Mouse (Mus musculus) lung, embryonic 16.5 days (tissue): ENCODE measurements at regions not wholly inside any gene's neighbourhood (a gene's known extent, or its start where the extent isn't known, plus 50 kb on each side); places are given as distances from the start of the nearest gene placed in this dataset.

Source experiments
- ATAC-seq: fragments of 200-750 bp; cut with Nextera tagmentation; 2 replicates; pipeline ENCODE4 v1.8.0; 2017; ENCODE audit warnings: low read depth, mild to moderate bottlenecking, moderate library complexity
- H3K27ac ChIP-seq: fragments of 300-500 bp; sonication (generic); 2 replicates; pipeline ENCODE4 v1.5.1; 2014; ENCODE audit warnings: mild to moderate bottlenecking, control low read depth, low read length
- H3K27me3 ChIP-seq: fragments of 300-500 bp; sonication (generic); 2 replicates; pipeline ENCODE4 v1.6.1; 2014; ENCODE audit warnings: low read depth, low read length, mixed read lengths; ENCODE audit not compliant: control insufficient read depth, insufficient read depth
- H3K36me3 ChIP-seq: fragments of 300-500 bp; sonication (generic); 2 replicates; pipeline ENCODE4 v1.6.1; 2014; ENCODE audit warnings: low read length; ENCODE audit not compliant: control insufficient read depth, insufficient read depth
- H3K4me1 ChIP-seq: fragments of 300-500 bp; sonication (generic); replicated peaks from 2 replicates; pipeline ENCODE4 v1.6.1; 2014; ENCODE audit warnings: low read length, mixed read lengths; ENCODE audit not compliant: control insufficient read depth, insufficient read depth
- H3K4me2 ChIP-seq: fragments of 300-500 bp; sonication (generic); 2 replicates; pipeline ENCODE4 v1.6.1; 2014; ENCODE audit warnings: low read depth, low read length, control low read depth
- H3K4me3 ChIP-seq: fragments of 300-500 bp; sonication (generic); 2 replicates; pipeline ENCODE4 v1.5.1; 2014; ENCODE audit warnings: mild to moderate bottlenecking, low read length, control low read depth
- H3K9ac ChIP-seq: fragments of 300-500 bp; sonication (generic); 2 replicates; pipeline ENCODE4 v1.6.1; 2014; ENCODE audit warnings: low read length, control low read depth
- H3K9me3 ChIP-seq: fragments of 300-500 bp; sonication (generic); 2 replicates; pipeline ENCODE4 v1.6.1; 2016; ENCODE audit warnings: low read length; ENCODE audit not compliant: control insufficient read depth
- WGBS: fragments of 180-500 bp; shearing (Covaris S2); extraction: QIAGEN DNeasy Blood & Tissue Kit; methylation state at CpG from one replicate; pipeline ENCODE4 v1.1.7; 2014; 5-methylcytosine and 5-hydroxymethylcytosine counted together

- no peak for ATAC-seq
- WGBS = 43% methylated on average over 6 of the region's 6 CpGs
- no peaks in the 10 kb centered on the region for H3K36me3 ChIP-seq
- no peak overlapping the region for H3K9ac ChIP-seq
- H3K4me2 ChIP-seq = no peak overlapping the region
- no peak overlapping the region for H3K27ac ChIP-seq
- no peak overlapping the region for H3K4me3 ChIP-seq
- no peaks in the 10 kb centered on the region for H3K27me3 ChIP-seq
- no peaks in the 10 kb centered on the region for H3K9me3 ChIP-seq
- H3K4me1 ChIP-seq = no peaks in the 10 kb centered on the region
Measured at GRCm38 (mm10) chr2:9564487-9565043, 316.5 kb upstream of the 4930412O13Rik start.

DNA sequence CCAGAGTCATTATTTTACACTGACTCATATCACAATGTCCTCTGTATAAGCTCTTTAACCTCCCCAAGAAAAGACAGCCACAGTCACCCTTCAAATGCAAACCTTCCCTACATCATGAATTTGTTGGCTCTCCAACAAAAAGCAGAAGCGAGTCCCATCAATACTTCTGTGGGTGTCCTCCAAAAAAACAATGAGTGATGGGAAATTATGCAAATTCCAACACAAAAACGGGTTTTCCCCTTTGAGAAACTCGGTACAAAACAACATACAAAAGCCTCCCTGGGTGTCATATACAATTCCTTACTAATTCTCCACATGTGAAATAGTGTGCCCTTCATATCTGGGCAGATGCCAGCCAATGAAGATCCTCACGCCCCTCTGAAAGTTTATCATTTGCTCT, 311.8 kb upstream of the 4930412O13Rik start:
- Histone ChIP-seq H3K9me3 (no peaks in the 10 kb centered on the region), H3K27me3 (no peaks in the 10 kb centered on the region), H3K4me1 (no peaks in the 10 kb centered on the region), H3K4me2 (no peak overlapping the region), H3K9ac (no peak overlapping the region), H3K27ac (no peak overlapping the region), H3K36me3 (no peaks in the 10 kb centered on the region), H3K4me3 (no peak overlapping the region)
- WGBS = 79% methylated on average over 4 of the region's 4 CpGs
- ATAC-seq = no peak

DNA sequence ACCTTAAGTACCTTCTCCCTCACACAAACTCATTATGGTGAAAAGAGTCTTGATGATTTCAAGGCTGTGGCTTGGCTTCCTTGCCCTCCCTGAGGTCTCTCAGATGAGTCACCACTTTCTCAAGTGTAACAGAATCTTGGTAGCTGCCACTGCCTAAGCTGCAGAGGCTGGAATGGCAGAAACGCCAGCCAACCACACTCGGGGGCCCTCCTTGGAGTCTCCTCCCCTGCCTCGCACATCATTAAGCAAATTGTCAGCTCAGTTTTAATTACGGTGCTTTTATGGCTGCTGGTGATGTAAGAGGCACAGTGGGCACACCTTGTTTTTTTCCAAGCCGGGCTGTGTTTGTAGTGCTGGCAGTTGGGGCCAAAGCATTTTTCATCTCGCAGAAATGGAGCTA, 306.9 kb upstream of the 4930412O13Rik start:
- peak; percentile 83 for ATAC-seq
- H3K4me3 ChIP-seq = no peak overlapping the region
- 0 out of 2 replicates have a peak overlapping the region, but pooled peaks have one; percentile 16 for H3K4me2 ChIP-seq
- peak overlapping the region; percentile 42 for H3K27ac ChIP-seq
- WGBS = 36% methylated on average over 6 of the region's 6 CpGs
- no peaks in the 10 kb centered on the region for H3K36me3 ChIP-seq
- H3K9ac ChIP-seq = no peak overlapping the region
- H3K27me3 ChIP-seq = no peaks in the 10 kb centered on the region
- no peaks in the 10 kb centered on the region for H3K9me3 ChIP-seq
- H3K4me1 ChIP-seq = no peaks in the 10 kb centered on the region

- no peaks in the 10 kb centered on the region for H3K36me3 ChIP-seq
- peak; percentile 86 for ATAC-seq
Measured at GRCm38 (mm10) chr2:9574651-9575050, 306.4 kb upstream of the 4930412O13Rik start.

DNA sequence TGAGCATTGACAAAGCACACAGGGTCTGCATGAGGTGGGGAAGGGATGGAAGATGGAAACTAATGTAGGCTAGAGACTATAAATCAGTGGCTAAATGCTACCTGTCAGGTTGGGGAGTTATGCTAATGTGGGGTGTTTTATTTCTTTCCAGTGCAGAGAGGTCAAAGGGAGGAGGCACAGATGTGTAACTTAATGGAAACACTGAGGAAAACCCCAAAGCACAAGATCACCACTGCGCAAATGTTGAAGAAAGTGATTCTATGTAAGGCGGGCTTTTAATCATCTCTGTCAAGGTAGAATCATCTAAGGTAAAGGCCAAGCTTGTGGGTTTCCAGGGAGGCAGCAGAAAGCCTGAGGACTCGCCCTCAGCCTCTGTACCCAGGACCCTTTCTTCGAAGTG, 303.2 kb upstream of the 4930412O13Rik start:
- ATAC-seq = no peak
- Histone ChIP-seq H3K36me3 (no peaks in the 10 kb centered on the region), H3K27me3 (no peaks in the 10 kb centered on the region), H3K27ac (no peak overlapping the region), H3K9me3 (no peaks in the 10 kb centered on the region), H3K9ac (no peak overlapping the region), H3K4me3 (no peak overlapping the region), H3K4me1 (no peaks in the 10 kb centered on the region), H3K4me2 (no peak overlapping the region)
- WGBS = 86% methylated on average over 4 of the region's 4 CpGs

More at GRCm38 (mm10) chr2:9574651-9575050, 306.4 kb upstream of the 4930412O13Rik start:
- no peaks in the 10 kb centered on the region for H3K4me1 ChIP-seq
- H3K27me3 ChIP-seq = no peaks in the 10 kb centered on the region
- H3K4me2 ChIP-seq = no peak overlapping the region
- WGBS = 60% methylated on average over 5 of the region's 5 CpGs
- H3K9ac ChIP-seq = no peak overlapping the region
- H3K9me3 ChIP-seq = no peaks in the 10 kb centered on the region
- no peak overlapping the region for H3K4me3 ChIP-seq
- peak overlapping the region; percentile 42 for H3K27ac ChIP-seq

GRCm38 (mm10) chr2:9587389-9587788, 293.7 kb upstream of the 4930412O13Rik start:
- no peaks in the 10 kb centered on the region for H3K9me3 ChIP-seq
- H3K4me1 ChIP-seq = no peaks in the 10 kb centered on the region
- no peaks in the 10 kb centered on the region for H3K27me3 ChIP-seq
- H3K4me2 ChIP-seq = no peak overlapping the region
- ATAC-seq = no peak
- H3K36me3 ChIP-seq = no peaks in the 10 kb centered on the region
- H3K9ac ChIP-seq = no peak overlapping the region
- H3K27ac ChIP-seq = no peak overlapping the region
- 90% methylated on average over 3 of the region's 3 CpGs for WGBS
- H3K4me3 ChIP-seq = no peak overlapping the region

DNA sequence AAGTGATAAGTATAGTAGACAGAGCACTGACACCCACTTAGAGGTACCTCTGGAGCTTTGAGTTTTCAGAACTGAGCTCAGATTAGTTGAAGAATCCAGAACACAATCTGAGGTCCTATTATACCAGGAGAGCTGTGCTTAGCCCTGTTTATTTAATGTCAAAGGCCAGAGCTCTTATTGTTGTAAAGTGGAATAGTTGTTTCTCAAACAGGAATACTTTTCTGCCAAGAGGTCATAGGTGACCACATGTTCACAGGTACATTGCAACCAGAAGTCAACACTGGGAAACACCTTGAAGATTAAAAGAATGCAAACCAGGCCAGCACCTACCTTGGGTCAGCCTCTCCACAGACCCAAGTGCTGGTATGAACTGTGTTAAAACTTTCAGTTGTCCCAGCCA, 291.9 kb upstream of the 4930412O13Rik start:
- no peaks in the 10 kb centered on the region for H3K9me3 ChIP-seq
- peaks cover 5% of the 10 kb centered on the region; the same call in 1 of the 2 replicates for H3K4me1 ChIP-seq
- H3K27ac ChIP-seq = no peak overlapping the region
- H3K27me3 ChIP-seq = no peaks in the 10 kb centered on the region
- H3K4me2 ChIP-seq = no peak overlapping the region
- no peak for ATAC-seq
- H3K9ac ChIP-seq = no peak overlapping the region
- H3K36me3 ChIP-seq = no peaks in the 10 kb centered on the region
- no peak overlapping the region for H3K4me3 ChIP-seq

DNA sequence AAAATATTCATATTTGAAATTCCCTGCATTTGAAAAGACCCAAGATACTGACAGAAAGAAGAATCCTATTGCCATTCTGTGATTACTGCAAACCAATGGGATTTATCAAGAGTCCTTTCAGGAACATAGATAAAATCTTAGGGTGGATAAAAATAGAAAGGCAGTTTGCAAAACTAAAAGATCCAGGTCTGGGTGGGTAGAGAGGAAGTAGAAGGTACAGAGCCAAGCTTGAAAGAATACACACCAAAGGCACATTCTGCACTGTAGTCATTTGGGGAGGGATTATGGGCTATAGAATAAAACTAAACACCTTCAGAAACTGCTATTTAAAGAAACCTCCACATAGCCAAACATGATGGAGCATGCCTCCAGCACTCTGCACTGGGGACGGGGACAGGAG, 288.5 kb upstream of the 4930412O13Rik start:
- 90% methylated on average over 1 of the region's 1 CpGs for WGBS

GRCm38 (mm10) chr2:9593931-9594330, 287.1 kb upstream of the 4930412O13Rik start:
- no peak overlapping the region for H3K4me2 ChIP-seq
- ATAC-seq = peak; percentile 31; the same call in 1 of the 2 replicates
- 26% methylated on average over 10 of the region's 10 CpGs for WGBS

More for the DNA sequence above, 288.5 kb upstream of the 4930412O13Rik start:
- Histone ChIP-seq H3K27ac (no peak overlapping the region), H3K4me2 (no peak overlapping the region), H3K4me1 (peaks cover 5% of the 10 kb centered on the region; the same call in 1 of the 2 replicates), H3K9ac (no peak overlapping the region), H3K9me3 (no peaks in the 10 kb centered on the region), H3K36me3 (no peaks in the 10 kb centered on the region), H3K27me3 (no peaks in the 10 kb centered on the region), H3K4me3 (no peak overlapping the region)
- ATAC-seq = no peak

More at GRCm38 (mm10) chr2:9593931-9594330, 287.1 kb upstream of the 4930412O13Rik start:
- Histone ChIP-seq H3K27me3 (no peaks in the 10 kb centered on the region), H3K36me3 (no peaks in the 10 kb centered on the region), H3K9me3 (no peaks in the 10 kb centered on the region), H3K27ac (no peak overlapping the region), H3K4me1 (peaks cover 5% of the 10 kb centered on the region; the same call in 1 of the 2 replicates), H3K9ac (no peak overlapping the region), H3K4me3 (no peak overlapping the region)
